Mouse (Mus musculus): ENCODE results near the gene Rfc5. TPM values are rescaled to one million over a fixed set of nuclear protein-coding genes. Genes with fewer than 3 reads are reported as not detected.
"Not testable (repeated sequence)": the region's sequence is repeated elsewhere in the genome, so short reads cannot be mapped to it uniquely, and the experiment has no call there.

Rfc5 gene
- polyA plus RNA-seq, 1 experiment from 2014 or later, result 23.9 TPM

DNA sequence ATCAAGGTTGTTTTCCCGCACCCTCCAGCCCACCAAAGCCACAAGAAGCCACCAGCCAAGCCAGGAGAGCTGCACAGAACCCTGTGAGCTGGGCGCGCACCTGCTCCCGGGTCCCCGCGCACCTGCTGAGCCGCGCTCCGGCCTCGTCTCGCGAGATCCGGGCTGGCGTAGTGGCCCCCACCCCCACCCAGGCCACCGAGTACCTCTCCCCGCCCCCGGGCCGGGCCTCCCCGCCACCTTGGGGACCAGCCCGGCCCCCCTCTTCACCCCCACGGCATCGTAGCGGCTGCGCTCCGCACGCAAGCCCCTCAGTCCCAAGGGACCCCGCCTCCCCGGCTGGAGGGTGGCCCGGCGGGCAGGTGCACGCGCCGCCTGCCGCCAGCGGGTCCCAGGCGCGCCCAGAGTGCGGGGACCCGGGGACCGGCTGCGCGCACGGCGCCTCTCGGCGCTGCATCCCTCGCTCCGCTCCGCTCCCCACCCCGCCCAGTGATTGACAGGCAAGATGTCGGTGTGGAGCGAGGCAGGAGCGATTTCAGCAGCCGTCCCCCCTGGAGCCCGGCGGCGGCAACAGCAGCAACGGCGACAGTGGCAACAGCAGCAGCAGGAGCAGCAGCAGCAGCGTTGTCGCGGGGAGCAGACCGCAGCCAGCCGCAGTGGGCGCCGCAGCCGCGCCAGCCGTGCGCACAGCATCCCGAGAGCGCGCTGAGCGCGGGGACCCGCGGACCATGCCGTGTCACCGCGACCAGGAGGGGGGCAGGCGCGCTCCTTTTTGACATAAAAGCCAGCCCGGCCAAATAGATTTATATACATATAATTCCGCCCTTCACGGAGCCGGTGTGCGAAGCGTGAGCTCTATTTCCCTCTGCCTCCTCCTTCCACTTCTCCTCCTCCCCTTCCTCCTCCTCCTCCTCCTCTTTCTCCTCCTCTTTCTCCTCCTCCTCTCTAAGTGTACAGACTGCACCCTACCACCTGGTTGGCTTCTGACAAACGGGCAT, 25.0 kb upstream of the Rfc5 start, which contains the start of gene Ksr2:
Gene Ksr2, plus strand, starts transcription at position 494 of the 995 bp plus-strand sequence.
- ATAC-seq, result peak; percentile 75
- TF ChIP-seq EP300 (IDR thresholded peaks at IDR 0.05; ENCODE audit: low read depth) (no peak), CTCF (IDR thresholded peaks at IDR 0.05; ENCODE audit: low read depth) (0 out of 2 replicates have a peak, but pooled peaks have one; percentile 6)
- WGBS (ENCODE audit: insufficient replicate concordance), result under 1% methylated on average over 65 of the region's 89 CpGs
- H3K4me2 ChIP-seq (ENCODE audit: low read depth, low read length), result peak within 1 kb of the TSS; percentile 78
- DNase-seq, result peak; percentile 62
- no peaks in the 10 kb centered on the region for H3K36me3 ChIP-seq (replicated peaks; ENCODE audit: insufficient read depth, low read length)
- 0 out of 2 replicates have a peak within 1 kb of the TSS, but pooled peaks have one; percentile 9 for H3K9ac ChIP-seq (replicated peaks)
- H3K9me3 ChIP-seq (ENCODE audit: low read length), result no peaks in the 10 kb centered on the region
- peaks cover 52% of the 10 kb centered on the region for H3K27me3 ChIP-seq (ENCODE audit: insufficient read depth, low read length)
- H3K27ac ChIP-seq (ENCODE audit: low read depth), result no peak within 1 kb of the TSS
- H3K4me3 ChIP-seq (ENCODE audit: low read depth, low read length), result peak within 1 kb of the TSS; percentile 46
- peaks cover 4% of the 10 kb centered on the region; the same call in 1 of the 2 replicates for H3K4me1 ChIP-seq (ENCODE audit: insufficient read depth)

DNA sequence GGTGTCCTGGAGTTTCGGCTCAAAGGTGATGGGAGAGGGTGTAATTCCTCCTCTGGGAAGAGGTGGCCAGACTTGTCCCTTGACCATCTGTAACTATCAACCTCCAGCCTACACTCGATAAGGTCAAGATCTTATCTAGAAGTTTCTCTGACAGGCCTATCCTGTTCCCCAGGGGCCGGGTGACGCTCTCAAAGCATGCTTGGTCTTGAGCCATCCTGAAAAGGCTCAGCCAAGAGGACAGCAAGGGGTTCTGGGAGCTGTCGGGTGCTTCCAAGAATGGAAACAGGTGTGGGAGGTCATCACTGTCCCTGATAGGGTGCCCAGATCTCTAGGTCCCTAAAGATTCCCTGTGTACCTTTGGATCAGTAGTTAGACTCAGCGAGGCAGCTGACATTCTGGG, 20.5 kb upstream of the Rfc5 start:
- H3K27me3 ChIP-seq (ENCODE audit: insufficient read depth, low read length), result peaks cover 33% of the 10 kb centered on the region
- DNase-seq, result no peak
- H3K27ac ChIP-seq (ENCODE audit: low read depth), result no peak overlapping the region
- H3K4me3 ChIP-seq (ENCODE audit: low read depth, low read length), result no peak overlapping the region
- ATAC-seq, result no peak
- TF ChIP-seq CTCF (IDR thresholded peaks at IDR 0.05; ENCODE audit: low read depth) (no peak), EP300 (IDR thresholded peaks at IDR 0.05; ENCODE audit: low read depth) (no peak)
- no peak overlapping the region for H3K4me2 ChIP-seq (ENCODE audit: low read depth, low read length)
- no peak overlapping the region for H3K9ac ChIP-seq (replicated peaks)
- no peaks in the 10 kb centered on the region for H3K9me3 ChIP-seq (ENCODE audit: low read length)
- no peaks in the 10 kb centered on the region for H3K36me3 ChIP-seq (replicated peaks; ENCODE audit: insufficient read depth, low read length)
- WGBS (ENCODE audit: insufficient replicate concordance), result 53% methylated on average over 6 of the region's 6 CpGs
- H3K4me1 ChIP-seq (ENCODE audit: insufficient read depth), result peaks cover 4% of the 10 kb centered on the region; the same call in 1 of the 2 replicates

DNA sequence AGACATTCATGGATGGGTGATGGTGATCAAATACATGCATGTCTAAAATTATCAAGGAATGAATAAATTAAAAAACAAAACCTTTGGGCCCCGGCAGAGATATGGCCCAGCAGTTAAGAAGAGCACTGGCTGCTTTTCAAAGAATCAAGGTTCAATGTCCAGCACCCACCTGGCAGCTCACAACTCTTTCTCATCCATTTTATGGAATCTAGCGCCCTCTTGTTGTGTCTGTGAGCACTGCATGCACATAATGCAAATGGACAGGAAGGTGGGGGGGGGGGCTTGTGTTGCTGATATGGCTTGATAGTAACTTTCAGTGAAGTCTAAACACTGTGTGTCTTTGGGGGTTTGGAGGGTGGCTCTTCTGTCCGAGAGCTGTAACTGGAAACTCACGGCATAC, 19.4 kb upstream of the Rfc5 start:
- Histone ChIP-seq H3K4me1 (ENCODE audit: insufficient read depth) (no peaks in the 10 kb centered on the region), H3K27ac (ENCODE audit: low read depth) (no peak overlapping the region), H3K9me3 (ENCODE audit: low read length) (no peaks in the 10 kb centered on the region), H3K27me3 (ENCODE audit: insufficient read depth, low read length) (peaks cover 21% of the 10 kb centered on the region), H3K4me2 (ENCODE audit: low read depth, low read length) (no peak overlapping the region), H3K36me3 (replicated peaks; ENCODE audit: insufficient read depth, low read length) (no peaks in the 10 kb centered on the region), H3K9ac (replicated peaks) (no peak overlapping the region), H3K4me3 (ENCODE audit: low read depth, low read length) (no peak overlapping the region)
- ATAC-seq (no peak), DNase-seq (peak; percentile 50)
- peak; percentile 71 for TF ChIP-seq CTCF (IDR thresholded peaks at IDR 0.05; ENCODE audit: low read depth)
- no peak for TF ChIP-seq EP300 (IDR thresholded peaks at IDR 0.05; ENCODE audit: low read depth)
- WGBS (ENCODE audit: insufficient replicate concordance), result 61% methylated on average over 4 of the region's 4 CpGs

GRCm38 (mm10) chr5:117404671-117405070, 15.8 kb upstream of the Rfc5 start:
- WGBS (ENCODE audit: insufficient replicate concordance), result 89% methylated on average over 2 of the region's 2 CpGs
- H3K27me3 ChIP-seq (ENCODE audit: insufficient read depth, low read length); DNase-seq; H3K4me1 ChIP-seq (ENCODE audit: insufficient read depth); H3K4me2 ChIP-seq (ENCODE audit: low read depth, low read length); H3K36me3 ChIP-seq (replicated peaks; ENCODE audit: insufficient read depth, low read length); H3K9me3 ChIP-seq (ENCODE audit: low read length); H3K27ac ChIP-seq (ENCODE audit: low read depth); H3K4me3 ChIP-seq (ENCODE audit: low read depth, low read length); H3K9ac ChIP-seq (replicated peaks); ATAC-seq: not testable (repeated sequence)

DNA sequence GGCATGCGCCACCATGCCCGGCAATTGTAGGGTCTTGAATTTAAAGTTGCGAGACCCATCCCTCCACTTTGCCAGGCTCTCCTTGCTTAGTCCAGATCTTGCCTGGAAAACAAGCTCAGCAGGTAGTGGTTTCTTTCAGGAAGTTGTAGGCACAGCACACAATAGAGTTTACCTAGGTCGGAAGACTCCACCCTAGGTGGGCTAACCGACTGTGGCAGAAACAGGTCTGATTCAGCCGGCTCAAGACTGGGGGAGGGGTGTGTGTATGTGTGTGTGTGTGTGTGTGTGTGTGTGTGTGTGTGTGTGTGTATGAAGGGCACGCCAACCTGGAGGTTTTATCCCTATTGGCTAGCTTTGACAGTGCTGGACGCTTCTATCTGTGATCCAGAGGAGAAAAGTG, 14.8 kb upstream of the Rfc5 start:
- H3K4me1 ChIP-seq (ENCODE audit: insufficient read depth), result no peaks in the 10 kb centered on the region
- H3K4me2 ChIP-seq (ENCODE audit: low read depth, low read length), result no peak overlapping the region
- 74% methylated on average over 8 of the region's 8 CpGs for WGBS (ENCODE audit: insufficient replicate concordance)
- no peak overlapping the region for H3K9ac ChIP-seq (replicated peaks)
- H3K27me3 ChIP-seq (ENCODE audit: insufficient read depth, low read length), result no peaks in the 10 kb centered on the region
- DNase-seq, result no peak
- H3K36me3 ChIP-seq (replicated peaks; ENCODE audit: insufficient read depth, low read length), result no peaks in the 10 kb centered on the region
- TF ChIP-seq CTCF (IDR thresholded peaks at IDR 0.05; ENCODE audit: low read depth) (no peak), EP300 (IDR thresholded peaks at IDR 0.05; ENCODE audit: low read depth) (no peak)
- no peak overlapping the region for H3K27ac ChIP-seq (ENCODE audit: low read depth)
- no peaks in the 10 kb centered on the region for H3K9me3 ChIP-seq (ENCODE audit: low read length)
- no peak overlapping the region for H3K4me3 ChIP-seq (ENCODE audit: low read depth, low read length)
- ATAC-seq, result no peak

GRCm38 (mm10) chr5:117399281-117399680, 10.4 kb upstream of the Rfc5 start:
- no peak overlapping the region for H3K9ac ChIP-seq (replicated peaks)
- no peaks in the 10 kb centered on the region for H3K27me3 ChIP-seq (ENCODE audit: insufficient read depth, low read length)
- no peak overlapping the region for H3K4me2 ChIP-seq (ENCODE audit: low read depth, low read length)
- H3K9me3 ChIP-seq (ENCODE audit: low read length), result no peaks in the 10 kb centered on the region
- no peak for TF ChIP-seq EP300 (IDR thresholded peaks at IDR 0.05; ENCODE audit: low read depth)
- TF ChIP-seq CTCF (IDR thresholded peaks at IDR 0.05; ENCODE audit: low read depth), result no peak
- H3K4me1 ChIP-seq (ENCODE audit: insufficient read depth), result no peaks in the 10 kb centered on the region; the same call in 1 of the 2 replicates
- H3K4me3 ChIP-seq (ENCODE audit: low read depth, low read length), result no peak overlapping the region
- 77% methylated on average over 9 of the region's 9 CpGs for WGBS (ENCODE audit: insufficient replicate concordance)
- ATAC-seq (no peak), DNase-seq (no peak)
- H3K36me3 ChIP-seq (replicated peaks; ENCODE audit: insufficient read depth, low read length), result no peaks in the 10 kb centered on the region
- no peak overlapping the region for H3K27ac ChIP-seq (ENCODE audit: low read depth)

Measured in liver, postnatal 0 days (tissue).